Mouse (Mus musculus): ENCODE measurements around the gene Zfx. TPM values are rescaled to one million over a fixed set of nuclear protein-coding genes. Genes with fewer than 3 reads are reported as not detected.

Zfx gene
- 4.7 TPM for polyA plus RNA-seq (2012; fragmentation: generic; extraction: Trizol)

- H3K79me2 ChIP-seq (ENCODE audit: control insufficient read depth, insufficient read depth), result peaks cover 34% of the 10 kb centered on the region
- peak within 1 kb of the TSS; percentile 97 for H3ac ChIP-seq (ENCODE audit: control insufficient read depth, insufficient read length)
- TF ChIP-seq E2F4 (IDR thresholded peaks at IDR 0.05; ENCODE audit: insufficient read depth) (no peak), MYOD1 (IDR thresholded peaks at IDR 0.05; ENCODE audit: control insufficient read depth in 1 of 3, insufficient read length in 2 of 3, low read depth in 2 of 3) (no peak), CEBPB (IDR thresholded peaks at IDR 0.05; ENCODE audit: insufficient read depth, poor library complexity, severe bottlenecking) (no peak), POLR2AphosphoS2 (IDR thresholded peaks at IDR 0.05; ENCODE audit: insufficient read length, low read depth) (peak; percentile 44), USF1 (IDR thresholded peaks at IDR 0.05; ENCODE audit: low read depth) (no peak), MAX (IDR thresholded peaks at IDR 0.05; ENCODE audit: low read depth) (no peak), REST (IDR thresholded peaks at IDR 0.05; ENCODE audit: insufficient read depth, insufficient read length) (no peak), TCF12 (IDR thresholded peaks at IDR 0.05; ENCODE audit: insufficient read depth, poor library complexity, severe bottlenecking) (no peak), MYOG (IDR thresholded peaks at IDR 0.05; ENCODE audit: control insufficient read depth in 1 of 3, insufficient read depth in 1 of 3, insufficient read length in 2 of 3, low read depth in 2 of 3) (peak in 1 of 3 experiments; percentile 2), TCF3 (IDR thresholded peaks at IDR 0.05; ENCODE audit: insufficient read length, low read depth) (no peak), SRF (IDR thresholded peaks at IDR 0.05; ENCODE audit: control insufficient read depth, insufficient read length, low read depth) (no peak), POLR2A (IDR thresholded peaks at IDR 0.05; ENCODE audit: insufficient read length, low read depth) (peak; percentile 58)
- no peaks in the 10 kb centered on the region for H3K36me3 ChIP-seq (ENCODE audit: control insufficient read depth, insufficient read depth)
- H3K4me2 ChIP-seq (ENCODE audit: low read depth), result peak within 1 kb of the TSS; percentile 48
- H3K4me3 ChIP-seq, result peak within 1 kb of the TSS; percentile 56
- no peaks in the 10 kb centered on the region for H3K27me3 ChIP-seq (ENCODE audit: control insufficient read depth, insufficient read depth, insufficient read length)
These were observed at the start of gene Zfx for GRCm38 (mm10) chrX:94123059-94123839. Gene Zfx, minus strand, starts transcription at chrX:94123702.

- Histone ChIP-seq H3K36me3 (ENCODE audit: control insufficient read depth, insufficient read depth) (no peaks in the 10 kb centered on the region), H3ac (ENCODE audit: control insufficient read depth, insufficient read length) (no peak overlapping the region), H3K79me2 (ENCODE audit: control insufficient read depth, insufficient read depth) (no peaks in the 10 kb centered on the region), H3K4me2 (ENCODE audit: low read depth) (no peak overlapping the region), H3K27me3 (ENCODE audit: control insufficient read depth, insufficient read depth, insufficient read length) (no peaks in the 10 kb centered on the region), H3K4me3 (no peak overlapping the region)
- no peak for TF ChIP-seq POLR2AphosphoS2 (IDR thresholded peaks at IDR 0.05; ENCODE audit: insufficient read length, low read depth)
- TF ChIP-seq TCF12 (IDR thresholded peaks at IDR 0.05; ENCODE audit: insufficient read depth, poor library complexity, severe bottlenecking), result no peak
- TF ChIP-seq MAX (IDR thresholded peaks at IDR 0.05; ENCODE audit: low read depth), result no peak
- TF ChIP-seq POLR2A (IDR thresholded peaks at IDR 0.05; ENCODE audit: insufficient read length, low read depth), result no peak
- TF ChIP-seq MYOD1 (IDR thresholded peaks at IDR 0.05; ENCODE audit: control insufficient read depth in 1 of 3, insufficient read length in 2 of 3, low read depth in 2 of 3), result no peak
- no peak for TF ChIP-seq MYOG (IDR thresholded peaks at IDR 0.05; ENCODE audit: control insufficient read depth in 1 of 3, insufficient read depth in 1 of 3, insufficient read length in 2 of 3, low read depth in 2 of 3)
- no peak for TF ChIP-seq CEBPB (IDR thresholded peaks at IDR 0.05; ENCODE audit: insufficient read depth, poor library complexity, severe bottlenecking)
- TF ChIP-seq TCF3 (IDR thresholded peaks at IDR 0.05; ENCODE audit: insufficient read length, low read depth), result no peak
- TF ChIP-seq E2F4 (IDR thresholded peaks at IDR 0.05; ENCODE audit: insufficient read depth), result no peak
- TF ChIP-seq SRF (IDR thresholded peaks at IDR 0.05; ENCODE audit: control insufficient read depth, insufficient read length, low read depth), result no peak
- no peak for TF ChIP-seq REST (IDR thresholded peaks at IDR 0.05; ENCODE audit: insufficient read depth, insufficient read length)
- no peak for TF ChIP-seq USF1 (IDR thresholded peaks at IDR 0.05; ENCODE audit: low read depth)
These were observed 45.8 kb upstream of the Zfx start for GRCm38 (mm10) chrX:94169348-94169747.

- Histone ChIP-seq H3K4me2 (ENCODE audit: low read depth) (peak overlapping the region; percentile 52), H3K79me2 (ENCODE audit: control insufficient read depth, insufficient read depth) (no peaks in the 10 kb centered on the region), H3K4me3 (no peak overlapping the region), H3K27me3 (ENCODE audit: control insufficient read depth, insufficient read depth, insufficient read length) (no peaks in the 10 kb centered on the region), H3ac (ENCODE audit: control insufficient read depth, insufficient read length) (no peak overlapping the region), H3K36me3 (ENCODE audit: control insufficient read depth, insufficient read depth) (no peaks in the 10 kb centered on the region)
- no peak for TF ChIP-seq MYOG (IDR thresholded peaks at IDR 0.05; ENCODE audit: control insufficient read depth in 1 of 3, insufficient read depth in 1 of 3, insufficient read length in 2 of 3, low read depth in 2 of 3)
These were observed 28.8 kb upstream of the Zfx start for GRCm38 (mm10) chrX:94152251-94152830.

GRCm38 (mm10) chrX:94150471-94150870 is 27.0 kb upstream of the Zfx start:
- Histone ChIP-seq H3K4me2 (ENCODE audit: low read depth) (no peak overlapping the region), H3K79me2 (ENCODE audit: control insufficient read depth, insufficient read depth) (no peaks in the 10 kb centered on the region), H3K36me3 (ENCODE audit: control insufficient read depth, insufficient read depth) (no peaks in the 10 kb centered on the region), H3K4me3 (no peak overlapping the region), H3K27me3 (ENCODE audit: control insufficient read depth, insufficient read depth, insufficient read length) (no peaks in the 10 kb centered on the region), H3ac (ENCODE audit: control insufficient read depth, insufficient read length) (no peak overlapping the region)
- TF ChIP-seq MYOG (IDR thresholded peaks at IDR 0.05; ENCODE audit: control insufficient read depth in 1 of 3, insufficient read depth in 1 of 3, insufficient read length in 2 of 3, low read depth in 2 of 3), result no peak
- no peak for TF ChIP-seq MYOD1 (IDR thresholded peaks at IDR 0.05; ENCODE audit: control insufficient read depth in 1 of 3, insufficient read length in 2 of 3, low read depth in 2 of 3)
- TF ChIP-seq TCF3 (IDR thresholded peaks at IDR 0.05; ENCODE audit: insufficient read length, low read depth), result no peak
- no peak for TF ChIP-seq USF1 (IDR thresholded peaks at IDR 0.05; ENCODE audit: low read depth)
- no peak for TF ChIP-seq REST (IDR thresholded peaks at IDR 0.05; ENCODE audit: insufficient read depth, insufficient read length)
- TF ChIP-seq TCF12 (IDR thresholded peaks at IDR 0.05; ENCODE audit: insufficient read depth, poor library complexity, severe bottlenecking), result no peak
- no peak for TF ChIP-seq CEBPB (IDR thresholded peaks at IDR 0.05; ENCODE audit: insufficient read depth, poor library complexity, severe bottlenecking)
- no peak for TF ChIP-seq MAX (IDR thresholded peaks at IDR 0.05; ENCODE audit: low read depth)
- TF ChIP-seq POLR2AphosphoS2 (IDR thresholded peaks at IDR 0.05; ENCODE audit: insufficient read length, low read depth), result no peak
- no peak for TF ChIP-seq SRF (IDR thresholded peaks at IDR 0.05; ENCODE audit: control insufficient read depth, insufficient read length, low read depth)
- no peak for TF ChIP-seq POLR2A (IDR thresholded peaks at IDR 0.05; ENCODE audit: insufficient read length, low read depth)
- TF ChIP-seq E2F4 (IDR thresholded peaks at IDR 0.05; ENCODE audit: insufficient read depth), result no peak
